Mouse (Mus musculus): ENCODE data around the gene Cnpy3. TPM values are rescaled to one million over a fixed set of nuclear protein-coding genes. Genes with fewer than 3 reads are reported as not detected.

Cnpy3 gene
- 33.1 and 38.2 TPM in 2 replicates for polyA plus RNA-seq (2012; rRNA removed)

GRCm38 (mm10) chr17:46751794-46752556 is at the start of gene Cnpy3:
Gene Cnpy3, minus strand, starts transcription at chr17:46752214.

GRCm38 (mm10) chr17:46782341-46783221 is 30.6 kb upstream of the Cnpy3 start, which contains the start of gene Rpl7l1:
Gene Rpl7l1, minus strand, starts transcription at chr17:46782672.

GRCm38 (mm10) chr17:46772404-46773277 is 20.6 kb upstream of the Cnpy3 start, which contains the start of gene 2310039H08Rik:
Gene 2310039H08Rik, plus strand, starts transcription at chr17:46772635.

GRCm38 (mm10) chr17:46763544-46763943 is 11.5 kb upstream of the Cnpy3 start, which contains the start of gene Ptcra:
Gene Ptcra, minus strand, starts transcription at chr17:46763712.

GRCm38 (mm10) chr17:46728904-46729318 is 23.1 kb downstream of the Cnpy3 start, which contains the start of gene Gnmt:
Gene Gnmt, minus strand, starts transcription at chr17:46729168.

GRCm38 (mm10) chr17:46710959-46711597 is 40.9 kb downstream of the Cnpy3 start, which contains the start of gene Pex6:
Gene Pex6, plus strand, starts transcription at chr17:46711463.

GRCm38 (mm10) chr17:46704887-46705835 is 46.9 kb downstream of the Cnpy3 start, which contains the start of gene Ppp2r5d:
Gene Ppp2r5d, minus strand, starts transcription at chr17:46705111.

Other genes starting within 250 kb of the Cnpy3 start
- 12.2 and 12.8 TPM in 2 replicates for gene Cul9, start 205.8 kb downstream of the Cnpy3 start, polyA plus RNA-seq (2012; rRNA removed)
- 229 and 257 TPM in 2 replicates for gene Srf, start 196.0 kb downstream of the Cnpy3 start, polyA plus RNA-seq (2012; rRNA removed)
- 18.7 and 23.5 TPM in 2 replicates for gene Ptk7, start 122.7 kb downstream of the Cnpy3 start, polyA plus RNA-seq (2012; rRNA removed)
- gene Klc4, start 106.2 kb downstream of the Cnpy3 start, polyA plus RNA-seq (2012; rRNA removed) = 104 and 125 TPM in 2 replicates
- gene Mrpl2, start 106.0 kb downstream of the Cnpy3 start, polyA plus RNA-seq (2012; rRNA removed) = 114 and 139 TPM in 2 replicates
- 23.0 and 25.6 TPM in 2 replicates for gene Cul7, start 101.9 kb downstream of the Cnpy3 start, polyA plus RNA-seq (2012; rRNA removed)
- gene Rrp36, start 77.9 kb downstream of the Cnpy3 start, polyA plus RNA-seq (2012; rRNA removed) = 35.6 and 39.8 TPM in 2 replicates
- gene Mea1, start 73.4 kb downstream of the Cnpy3 start, polyA plus RNA-seq (2012; rRNA removed) = 74.0 and 78.7 TPM in 2 replicates
- 74.5 and 80.0 TPM in 2 replicates for gene Klhdc3, start 71.3 kb downstream of the Cnpy3 start, polyA plus RNA-seq (2012; rRNA removed)
- gene Ppp2r5d, start 47.1 kb downstream of the Cnpy3 start, polyA plus RNA-seq (2012; rRNA removed) = 49.5 and 53.3 TPM in 2 replicates
- 90.8 and 100 TPM in 2 replicates for gene Pex6, start 40.8 kb downstream of the Cnpy3 start, polyA plus RNA-seq (2012; rRNA removed)
- gene Gnmt, start 23.0 kb downstream of the Cnpy3 start, polyA plus RNA-seq (2012; rRNA removed) = 2.2 and 3.6 TPM in 2 replicates
- 0.14 TPM in 1 of 2 replicates, not detected in the other for gene Ptcra, start 11.5 kb upstream of the Cnpy3 start, polyA plus RNA-seq (2012; rRNA removed)
- gene 2310039H08Rik, start 20.4 kb upstream of the Cnpy3 start, polyA plus RNA-seq (2012; rRNA removed) = 173 and 174 TPM in 2 replicates
- 12.5 and 14.0 TPM in 2 replicates for gene Rpl7l1, start 30.5 kb upstream of the Cnpy3 start, polyA plus RNA-seq (2012; rRNA removed)
- 9.0 and 9.2 TPM in 2 replicates for gene Bicral, start 106.3 kb upstream of the Cnpy3 start, polyA plus RNA-seq (2012; rRNA removed)
- gene Tbcc, start 138.5 kb upstream of the Cnpy3 start, polyA plus RNA-seq (2012; rRNA removed) = 22.9 and 29.6 TPM in 2 replicates
- not detected in 2 replicates for gene Prph2, start 158.2 kb upstream of the Cnpy3 start, polyA plus RNA-seq (2012; rRNA removed)